In the genomic region with DNA sequence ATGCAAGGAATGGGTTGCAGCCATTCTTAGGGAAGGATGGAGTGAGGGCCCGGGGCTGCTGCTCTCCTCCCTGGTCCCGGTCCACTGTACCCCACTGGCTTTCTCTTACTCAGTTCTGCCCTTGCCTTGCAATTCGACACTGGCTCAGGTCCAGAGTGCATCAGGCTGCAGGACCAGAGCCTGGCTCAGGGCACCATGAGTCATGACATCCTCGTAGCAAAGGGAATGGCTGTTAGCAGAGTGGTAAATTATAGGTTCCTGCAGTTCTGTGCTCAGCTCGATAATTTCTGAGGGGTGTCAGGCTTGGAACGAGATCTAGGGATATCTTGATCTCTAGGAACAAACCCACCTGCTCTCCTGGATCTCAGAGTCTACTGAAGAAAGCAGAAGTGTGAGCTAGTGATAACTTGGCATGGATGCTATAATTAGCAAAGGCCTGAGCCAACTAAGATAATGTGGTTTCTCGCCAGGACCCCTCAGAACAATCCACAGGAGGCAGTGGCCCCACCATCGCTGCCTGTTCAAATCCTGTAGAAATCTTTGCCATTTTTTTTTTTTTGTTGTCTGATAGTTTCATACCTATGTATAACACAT, we compare ENCODE assay signal across 8 mouse cellular contexts.
DNase-seq lines count a peak whose midpoint lies in the region; ATAC-seq and TF ChIP-seq lines count a peak whose summit lies in the region.

No protein-coding gene starts in this region.

- intact Hi-C loops in heart, postnatal 36 days (cut with DNase I): no loop called here
- intact Hi-C loops in left cerebral cortex, adult 2 months (cut with DNase I): no loop called here

- DNase-seq in heart, postnatal 36 days: no peak
- no peak for DNase-seq in neural tube, embryonic 10.5 days (ENCODE audit: extremely low spot score, low spot score)
- DNase-seq in cerebellum, adult 11-12 months: peak; percentile 73
- peak; percentile 21 for DNase-seq in skeletal muscle tissue, adult 2 months (ENCODE audit: low read depth, low spot score)
- DNase-seq in left cerebral cortex, adult 2 months (ENCODE audit: extremely low spot score in 1 of 2, low spot score in 2 of 2): no peak
- DNase-seq in layer of hippocampus, adult 9-10 months (ENCODE audit: low spot score): no peak

- no peak overlapping the region for H3K9ac ChIP-seq in heart, embryonic 15.5 days
- no peak overlapping the region for H3K9ac ChIP-seq in neural tube, embryonic 13.5 days

- WGBS in heart, embryonic 15.5 days: 26% methylated on average over 8 of the region's 8 CpGs
- 33% methylated on average over 8 of the region's 8 CpGs for WGBS in neural tube, embryonic 13.5 days

- 0 out of 2 replicates have a peak overlapping the region, but pooled peaks have one; percentile 4 for H3K4me2 ChIP-seq in heart, embryonic 15.5 days
- H3K4me2 ChIP-seq in neural tube, embryonic 13.5 days: no peak overlapping the region

- H3K9me3 ChIP-seq in heart, embryonic 15.5 days (replicated peaks): no peaks in the 10 kb centered on the region
- no peaks in the 10 kb centered on the region for H3K9me3 ChIP-seq in neural tube, embryonic 13.5 days

- ATAC-seq in heart, embryonic 15.5 days (replicated peaks; ENCODE audit: insufficient number of reproducible peaks, insufficient read depth, low FRiP score, low read depth): no peak
- ATAC-seq in neural tube, embryonic 13.5 days (ENCODE audit: low read depth): peak; percentile 40; the same call in 1 of the 2 replicates

- no peaks in the 10 kb centered on the region for H3K36me3 ChIP-seq in heart, embryonic 15.5 days
- H3K36me3 ChIP-seq in neural tube, embryonic 13.5 days: no peaks in the 10 kb centered on the region

- no peak overlapping the region for H3K4me3 ChIP-seq in heart, embryonic 15.5 days
- H3K4me3 ChIP-seq in neural tube, embryonic 13.5 days: no peak overlapping the region
- no peak overlapping the region for H3K4me3 ChIP-seq in left cerebral cortex, adult 2 months

- TF ChIP-seq CTCF in left cerebral cortex, adult 2 months (IDR thresholded peaks at IDR 0.05): no peak

- 0 out of 2 replicates have a peak overlapping the region, but pooled peaks have one; percentile 13 for H3K27ac ChIP-seq in heart, embryonic 15.5 days
- H3K27ac ChIP-seq in neural tube, embryonic 13.5 days (replicated peaks): no peak overlapping the region
- H3K27ac ChIP-seq in left cerebral cortex, adult 2 months: no peak overlapping the region

- H3K4me1 ChIP-seq in heart, embryonic 15.5 days (replicated peaks): peaks cover 17% of the 10 kb centered on the region
- peaks cover 11% of the 10 kb centered on the region for H3K4me1 ChIP-seq in neural tube, embryonic 13.5 days (replicated peaks)

- no peaks in the 10 kb centered on the region for H3K27me3 ChIP-seq in heart, embryonic 15.5 days
- H3K27me3 ChIP-seq in neural tube, embryonic 13.5 days: peaks cover 2% of the 10 kb centered on the region; the same call in 1 of the 2 replicates

Comparison
In these comparisons a context has a peak if more than half of its experiments do, and no peak if none do; other contexts are left out.
1. DNase-seq: peak in cerebellum, adult 11-12 months (single experiment) and skeletal muscle tissue, adult 2 months (single experiment); none in heart, postnatal 36 days (0 of 2), neural tube, embryonic 10.5 days (single experiment), left cerebral cortex, adult 2 months (0 of 2) and layer of hippocampus, adult 9-10 months (single experiment).